Mouse (Mus musculus): ENCODE data around the gene Prrx1.

The Prrx1 gene

GRCm38 (mm10) chr1:163273132-163273531, 40.4 kb downstream of the Prrx1 start:
- no peak for DNase-seq (ENCODE audit: low read depth, low spot score)

- no peak for DNase-seq (ENCODE audit: low read depth, low spot score)
These were observed 46.5 kb downstream of the Prrx1 start for GRCm38 (mm10) chr1:163266853-163267538.

GRCm38 (mm10) chr1:163257298-163257697, 56.2 kb downstream of the Prrx1 start:
- no peak for DNase-seq (ENCODE audit: low read depth, low spot score)

- DNase-seq (ENCODE audit: low read depth, low spot score) = no peak
These were observed 57.6 kb downstream of the Prrx1 start for GRCm38 (mm10) chr1:163255884-163256283.

GRCm38 (mm10) chr1:163252796-163253195, 60.7 kb downstream of the Prrx1 start:
- DNase-seq (ENCODE audit: low read depth, low spot score) = no peak

- no peak for DNase-seq (ENCODE audit: low read depth, low spot score)
These were observed 61.2 kb downstream of the Prrx1 start for GRCm38 (mm10) chr1:163252331-163252730.

- DNase-seq (ENCODE audit: low read depth, low spot score) = no peak
These were observed 61.7 kb downstream of the Prrx1 start for GRCm38 (mm10) chr1:163251766-163252165.

DNA sequence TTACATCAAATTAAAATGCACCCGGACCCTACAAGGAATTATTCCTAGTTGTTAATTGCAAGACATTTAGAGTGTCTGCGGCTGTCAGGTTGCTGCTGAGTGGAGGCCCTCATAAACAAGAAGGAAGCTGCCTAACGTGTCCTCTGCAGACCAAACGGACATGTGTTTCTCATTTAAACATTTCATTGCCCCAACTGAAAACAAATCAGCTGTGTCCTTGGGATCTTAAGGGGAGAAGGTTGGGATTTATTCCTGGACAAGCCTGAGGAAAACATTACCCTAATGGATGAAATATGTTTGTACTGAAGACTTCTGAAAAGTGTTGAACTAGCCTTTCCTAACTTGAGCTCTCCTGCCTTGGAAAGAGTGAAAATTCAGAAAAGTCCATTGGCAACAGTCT, 74.6 kb downstream of the Prrx1 start:
- no peak for DNase-seq (ENCODE audit: low read depth, low spot score)

DNA sequence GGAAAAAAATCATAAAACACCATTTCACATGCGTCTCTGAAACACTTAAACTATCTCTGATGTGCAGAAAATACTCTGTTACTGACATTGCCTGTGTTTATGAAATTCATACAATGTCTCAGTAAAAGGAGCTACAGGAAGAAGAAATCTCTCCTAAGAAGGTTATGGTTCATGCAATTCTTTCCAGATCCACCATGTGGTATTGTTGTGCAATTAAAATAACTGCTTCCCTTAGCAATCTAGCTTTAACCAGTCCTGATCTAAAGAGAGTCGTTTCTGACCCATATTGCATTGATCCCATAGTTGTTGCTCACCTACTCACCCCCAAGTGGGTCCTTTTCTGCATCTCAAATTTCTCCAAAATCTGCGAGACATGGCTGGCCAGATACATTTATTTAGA, 82.3 kb downstream of the Prrx1 start:
- no peak for DNase-seq (ENCODE audit: low read depth, low spot score)

- no peak for DNase-seq (ENCODE audit: low read depth, low spot score)
These were observed 87.2 kb downstream of the Prrx1 start for GRCm38 (mm10) chr1:163226271-163226670.

DNA sequence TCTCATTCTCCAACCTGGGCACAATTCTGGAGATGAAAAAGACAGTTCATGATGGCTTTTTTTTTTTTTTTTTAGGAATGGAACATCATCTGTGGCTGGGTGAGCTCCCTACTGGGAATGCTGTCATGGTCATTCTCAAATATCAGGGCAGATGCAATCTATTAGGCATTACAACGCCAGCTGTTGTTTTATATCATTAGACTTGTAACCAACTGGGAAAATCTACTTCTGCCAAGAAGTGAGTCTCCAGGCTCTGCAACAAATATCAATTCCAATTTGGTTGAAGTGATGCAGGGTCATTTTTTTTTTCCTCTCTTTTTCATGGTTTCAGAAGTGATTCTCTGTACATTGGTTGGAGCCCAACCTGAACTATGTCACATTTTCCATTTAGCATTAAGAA, 91.7 kb downstream of the Prrx1 start:
- DNase-seq (ENCODE audit: low read depth, low spot score) = no peak

DNA sequence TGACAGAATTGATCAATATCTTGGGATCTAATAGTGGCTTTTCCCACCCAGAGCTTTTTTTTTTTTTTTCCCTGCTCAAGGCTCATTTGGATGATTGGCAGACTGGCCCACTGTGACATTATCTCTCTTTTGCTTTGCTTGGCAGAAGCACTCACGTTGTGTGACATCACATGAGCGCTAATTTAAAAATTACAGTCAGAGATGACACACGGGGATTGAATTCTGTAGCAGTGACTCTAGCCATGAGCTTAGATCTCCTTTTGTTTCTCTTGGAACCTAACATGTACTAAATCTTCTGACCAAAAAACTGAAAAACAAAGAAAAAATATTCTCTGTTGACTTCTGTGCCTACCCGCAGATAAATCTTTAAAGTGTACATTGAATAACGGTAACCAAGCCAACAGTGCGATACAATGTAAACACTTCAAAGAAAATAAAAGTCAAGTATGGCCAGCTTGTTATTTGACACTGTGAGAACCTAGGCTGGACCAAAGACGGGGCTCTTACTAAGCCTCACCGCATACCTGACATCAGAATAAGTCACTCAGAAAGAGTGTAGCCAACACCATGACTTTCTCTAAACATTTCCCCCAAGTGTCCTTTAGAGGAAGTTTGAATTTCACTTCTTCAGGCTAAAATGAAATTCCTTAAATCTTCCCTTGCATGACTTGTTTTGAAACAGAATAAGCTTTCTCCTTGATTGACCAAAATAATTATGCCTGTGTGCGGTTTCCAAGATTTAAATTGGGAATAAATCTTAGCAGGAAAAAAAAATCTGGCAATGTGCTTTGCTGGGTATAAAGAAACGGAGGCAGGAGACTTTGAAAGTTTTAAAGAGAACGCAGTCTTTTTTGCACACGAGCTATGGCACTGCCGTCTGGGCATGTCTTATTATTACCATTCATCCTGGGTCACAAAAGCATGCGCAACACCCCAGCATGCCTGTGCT, 104.3 kb downstream of the Prrx1 start:
- no peak for DNase-seq (ENCODE audit: low read depth, low spot score)

DNA sequence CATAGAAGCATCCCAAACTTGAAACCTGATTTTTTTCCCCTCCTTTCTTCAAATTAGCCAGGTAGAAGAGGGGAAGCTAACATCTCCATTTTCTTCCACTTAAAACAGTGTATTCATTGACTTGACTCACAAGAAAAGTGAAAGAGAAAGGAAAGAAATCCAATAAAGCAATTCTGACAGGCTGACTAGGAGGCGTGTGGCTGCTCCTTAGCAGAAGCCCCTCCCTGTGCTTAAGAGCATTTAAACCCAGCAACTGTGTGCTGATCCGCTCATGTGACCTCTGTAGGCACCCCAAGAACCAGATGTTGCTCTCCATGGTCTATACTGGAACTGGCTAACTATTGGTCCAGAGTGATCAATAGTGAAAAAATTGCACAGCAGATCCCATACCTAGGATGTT, 114.7 kb downstream of the Prrx1 start:
- DNase-seq (ENCODE audit: low read depth, low spot score) = no peak

GRCm38 (mm10) chr1:163198059-163198458, 115.5 kb downstream of the Prrx1 start:
- DNase-seq (ENCODE audit: low read depth, low spot score) = no peak

All from retina, adult 2 months (tissue).